14 mouse cellular contexts compared by ENCODE assay signal in the genomic region with DNA sequence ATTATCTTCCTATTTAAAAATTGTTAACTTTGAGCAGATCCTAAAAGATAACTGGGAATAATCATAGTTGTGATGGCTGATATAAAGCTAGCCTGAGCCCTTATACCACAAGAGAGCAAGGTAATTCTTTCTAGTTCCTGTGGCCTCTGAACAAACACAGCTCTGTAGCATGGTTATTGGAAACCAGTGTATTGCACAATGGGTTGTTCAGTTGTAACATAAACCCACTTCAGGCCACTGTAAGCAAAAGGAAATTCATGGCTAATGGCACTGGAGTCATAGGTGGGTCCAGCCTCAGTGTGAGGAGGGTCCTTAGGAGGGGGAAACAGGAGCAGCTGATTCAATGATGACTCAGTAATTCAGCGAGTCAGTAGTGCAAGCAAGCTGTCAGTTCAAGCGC.
"Had no signal": no experiment of that assay in that cellular context is flagged by ENCODE, and none has a peak within 500 bp of the region (broad histone marks: within the 10 kb centered on the region; RNA-seq: fewer than 3 reads in every experiment).

No protein-coding gene starts in this region.

- H3K9ac ChIP-seq: liver, embryonic 15.5 days; midbrain, embryonic 15.5 days; neural tube, embryonic 13.5 days had no signal

- H3K27me3 ChIP-seq: liver, embryonic 15.5 days; megakaryocyte, embryonic 14.5 days; midbrain, embryonic 15.5 days; neural tube, embryonic 13.5 days had no signal

- DNase-seq: kidney, adult 8-10 months; kidney, postnatal 25 days; retina, postnatal 1 day; right cerebral cortex, postnatal 4 days; spleen, adult 18-20 months; thymus, adult 2 months; thymus, postnatal 25 days had no signal

- H3K4me1 ChIP-seq: megakaryocyte, embryonic 14.5 days; midbrain, embryonic 15.5 days had no signal

- H3K36me3 ChIP-seq: limb, embryonic 10.5 days; liver, embryonic 15.5 days; midbrain, embryonic 15.5 days; neural tube, embryonic 13.5 days had no signal

- ATAC-seq: intestine, embryonic 16.5 days; midbrain, embryonic 15.5 days had no signal

- H3K27ac ChIP-seq: left cerebral cortex, adult 2 months; limb, embryonic 10.5 days; liver, embryonic 15.5 days; midbrain, embryonic 15.5 days; neural tube, embryonic 13.5 days had no signal

- H3K4me3 ChIP-seq: left cerebral cortex, adult 2 months; limb, embryonic 10.5 days; liver, embryonic 15.5 days; megakaryocyte, embryonic 14.5 days; midbrain, embryonic 15.5 days; neural tube, embryonic 13.5 days had no signal
